Mouse (Mus musculus): ENCODE results near the gene 4933427D14Rik.
A peak's percentile ranks its signal among the peaks of the same experiment; 100 is the strongest.

The 4933427D14Rik gene

GRCm38 (mm10) chr11:72207204-72207833, at the start of gene 4933427D14Rik, which contains the start of gene Txndc17:
Gene 4933427D14Rik (minus strand): TSS chr11:72207459.
Gene Txndc17 (plus strand): TSS chr11:72207547.
- peak; percentile 85 to 90 for DNase-seq

- no peak for DNase-seq
These were observed 49.2 kb upstream of the 4933427D14Rik start for GRCm38 (mm10) chr11:72256441-72256840.

GRCm38 (mm10) chr11:72255629-72256028, 48.4 kb upstream of the 4933427D14Rik start:
- no peak for DNase-seq

- no peak for DNase-seq
These were observed 38.0 kb upstream of the 4933427D14Rik start for GRCm38 (mm10) chr11:72245196-72245753.

GRCm38 (mm10) chr11:72240062-72240860, 33.0 kb upstream of the 4933427D14Rik start:
- DNase-seq, result no peak

- DNase-seq, result peak; percentile 66 to 74
These were observed 26.8 kb upstream of the 4933427D14Rik start for GRCm38 (mm10) chr11:72234013-72234412.

- DNase-seq, result no peak
These were observed 25.7 kb upstream of the 4933427D14Rik start for GRCm38 (mm10) chr11:72232991-72233390.

GRCm38 (mm10) chr11:72232068-72232467, 24.8 kb upstream of the 4933427D14Rik start:
- DNase-seq, result no peak

GRCm38 (mm10) chr11:72228513-72228912, 21.3 kb upstream of the 4933427D14Rik start:
- no peak for DNase-seq

GRCm38 (mm10) chr11:72226901-72227300, 19.6 kb upstream of the 4933427D14Rik start:
- DNase-seq, result no peak

- DNase-seq, result peak; percentile 91 to 94
These were observed 18.9 kb upstream of the 4933427D14Rik start for GRCm38 (mm10) chr11:72226020-72226791.

GRCm38 (mm10) chr11:72224865-72225264, 17.6 kb upstream of the 4933427D14Rik start:
- peak; percentile 92 to 95 for DNase-seq

GRCm38 (mm10) chr11:72223414-72223813, 16.2 kb upstream of the 4933427D14Rik start:
- peak in 1 of 2 experiments; percentile 26 for DNase-seq

- peak; percentile 78 to 89 for DNase-seq
These were observed 14.0 kb upstream of the 4933427D14Rik start for GRCm38 (mm10) chr11:72221278-72221677.

GRCm38 (mm10) chr11:72217116-72217515, 9.9 kb upstream of the 4933427D14Rik start:
- DNase-seq, result no peak

GRCm38 (mm10) chr11:72215410-72215797, 8.1 kb upstream of the 4933427D14Rik start, which contains the start of gene Med31:
Gene Med31 (minus strand): TSS chr11:72215592.
- peak; percentile 91 to 93 for DNase-seq

- DNase-seq, result peak; percentile 95 to 97
These were observed 7.5 kb upstream of the 4933427D14Rik start for GRCm38 (mm10) chr11:72214591-72215409.

- DNase-seq, result no peak
These were observed 647 bp upstream of the 4933427D14Rik start for GRCm38 (mm10) chr11:72207834-72208377.

- peak; percentile 54 to 62 for DNase-seq
These were observed 687 bp downstream of the 4933427D14Rik start, which contains the start of gene Gm43951 for GRCm38 (mm10) chr11:72206341-72207203. Gene Gm43951 (minus strand): TSS chr11:72206840.

GRCm38 (mm10) chr11:72205256-72205655, 2.0 kb downstream of the 4933427D14Rik start:
- DNase-seq, result peak in 1 of 2 experiments; percentile 31
